9 mouse cellular contexts compared by ENCODE assay signal in genomic region chr15:95790529-95791071, GRCm38 (mm10). TPM values are rescaled to one million over a fixed set of nuclear protein-coding genes. Genes with fewer than 3 reads are reported as not detected.
DNase-seq lines count a peak whose midpoint lies in the region; ATAC-seq and TF ChIP-seq lines count a peak whose summit lies in the region.
"Had no signal": no experiment of that assay in that cellular context is flagged by ENCODE, and none has a peak within 500 bp of the region (broad histone marks: within the 10 kb centered on the region; RNA-seq: fewer than 3 reads in every experiment).

Ano6 (plus strand) TSS chr15:95790843.

- peak within 1 kb of the TSS; percentile 78 for H3K27ac ChIP-seq in bone marrow, adult 2 months (ENCODE audit: control insufficient read depth, insufficient read depth, low read depth, low read length, poor library complexity)
- peak within 1 kb of the TSS; percentile 90 for H3K27ac ChIP-seq in embryonic facial prominence, embryonic 15.5 days (replicated peaks)
- H3K27ac ChIP-seq in limb, embryonic 14.5 days (replicated peaks; ENCODE audit: low read depth, low read length) = peak within 1 kb of the TSS; percentile 80
- peak within 1 kb of the TSS; percentile 82 for H3K27ac ChIP-seq in midbrain, postnatal 0 days (ENCODE audit: low read depth, low read length)

- peak within 1 kb of the TSS; percentile 68 for H3K4me2 ChIP-seq in embryonic facial prominence, embryonic 15.5 days (replicated peaks)
- H3K4me2 ChIP-seq in limb, embryonic 14.5 days (replicated peaks; ENCODE audit: low read depth, low read length, severe bottlenecking) = peak within 1 kb of the TSS; percentile 74
- H3K4me2 ChIP-seq in midbrain, postnatal 0 days (ENCODE audit: low read depth, low read length, poor library complexity, severe bottlenecking) = peak within 1 kb of the TSS; percentile 83

- H3K36me3 ChIP-seq in embryonic facial prominence, embryonic 15.5 days = no peaks in the 10 kb centered on the region
- no peaks in the 10 kb centered on the region for H3K36me3 ChIP-seq in limb, embryonic 14.5 days (ENCODE audit: control insufficient read depth, insufficient read depth, low read length)
- no peaks in the 10 kb centered on the region for H3K36me3 ChIP-seq in midbrain, postnatal 0 days (ENCODE audit: insufficient read depth, low read length)
- H3K36me3 ChIP-seq: G1E had no signal

- TF ChIP-seq CTCF in bone marrow, adult 2 months (IDR thresholded peaks at IDR 0.05; ENCODE audit: control insufficient read depth, insufficient read depth, low read length) = no peak
- no peak; the same call in 1 of the 2 replicates for TF ChIP-seq CTCF in midbrain, postnatal 0 days (IDR thresholded peaks at IDR 0.05)

- H3K9ac ChIP-seq in embryonic facial prominence, embryonic 15.5 days = peak within 1 kb of the TSS; percentile 78
- H3K9ac ChIP-seq in limb, embryonic 14.5 days (ENCODE audit: low read depth, low read length, severe bottlenecking) = peak within 1 kb of the TSS; percentile 78
- peak within 1 kb of the TSS; percentile 74 for H3K9ac ChIP-seq in midbrain, postnatal 0 days (replicated peaks; ENCODE audit: low read length, poor library complexity, severe bottlenecking)

- H3K4me3 ChIP-seq in bone marrow, adult 2 months (replicated peaks; ENCODE audit: control insufficient read depth, low read depth, low read length) = peak within 1 kb of the TSS; percentile 81
- H3K4me3 ChIP-seq in embryonic facial prominence, embryonic 15.5 days (replicated peaks) = peak within 1 kb of the TSS; percentile 74
- H3K4me3 ChIP-seq in limb, embryonic 14.5 days (replicated peaks; ENCODE audit: low read length) = peak within 1 kb of the TSS; percentile 90
- peak within 1 kb of the TSS; percentile 89 for H3K4me3 ChIP-seq in midbrain, postnatal 0 days (ENCODE audit: low read depth, low read length)

- under 1% methylated on average over 51 of the region's 51 CpGs for WGBS in bone marrow, adult 2 months
- under 1% methylated on average over 51 of the region's 51 CpGs for WGBS in embryonic facial prominence, embryonic 15.5 days
- under 1% methylated on average over 51 of the region's 51 CpGs for WGBS in limb, embryonic 14.5 days
- under 1% methylated on average over 51 of the region's 51 CpGs for WGBS in midbrain, postnatal 0 days

- H3K27me3 ChIP-seq in embryonic facial prominence, embryonic 15.5 days = no peaks in the 10 kb centered on the region
- H3K27me3 ChIP-seq in limb, embryonic 14.5 days (ENCODE audit: control insufficient read depth, insufficient read depth, low read length) = no peaks in the 10 kb centered on the region
- H3K27me3 ChIP-seq in midbrain, postnatal 0 days (ENCODE audit: insufficient read depth, low read length) = no peaks in the 10 kb centered on the region

- peak; percentile 91 for DNase-seq in 3T3-L1 (ENCODE audit: low read depth, low spot score)
- peak; percentile 91 for DNase-seq in heart, adult 8-10 months (ENCODE audit: low spot score)
- peak; percentile 94 for DNase-seq in kidney, adult 9 months
- DNase-seq in limb, embryonic 14.5 days (ENCODE audit: low spot score) = peak; percentile 94
- peak; percentile 95 for DNase-seq in midbrain, postnatal 0 days (ENCODE audit: low spot score)
- DNase-seq in spleen, postnatal 14 days (ENCODE audit: low spot score in 2 of 2) = peak; percentile 81 to 83

- TF ChIP-seq POLR2A in bone marrow, adult 2 months (IDR thresholded peaks at IDR 0.05; ENCODE audit: borderline replicate concordance, control insufficient read depth, low read depth, low read length) = peak; percentile 77; the same call in 1 of the 2 replicates
- peak; percentile 95 for TF ChIP-seq POLR2A in limb, embryonic 14.5 days (IDR thresholded peaks at IDR 0.05; ENCODE audit: borderline replicate concordance, extremely low read depth, insufficient read depth, insufficient read length)

- H3K4me1 ChIP-seq in bone marrow, adult 2 months (ENCODE audit: control insufficient read depth, insufficient read depth, low read length) = peaks cover 5% of the 10 kb centered on the region
- H3K4me1 ChIP-seq in embryonic facial prominence, embryonic 15.5 days = peaks cover 28% of the 10 kb centered on the region
- peaks cover 22% of the 10 kb centered on the region; the same call in 1 of the 2 replicates for H3K4me1 ChIP-seq in limb, embryonic 14.5 days (ENCODE audit: control insufficient read depth, insufficient read depth, low read length)
- no peaks in the 10 kb centered on the region; the same call in 1 of the 2 replicates for H3K4me1 ChIP-seq in midbrain, postnatal 0 days (ENCODE audit: insufficient read depth, low read length)

- no peaks in the 10 kb centered on the region for H3K9me3 ChIP-seq in embryonic facial prominence, embryonic 15.5 days (replicated peaks)
- H3K9me3 ChIP-seq in limb, embryonic 14.5 days (ENCODE audit: control insufficient read depth, low read length) = no peaks in the 10 kb centered on the region
- no peaks in the 10 kb centered on the region for H3K9me3 ChIP-seq in midbrain, postnatal 0 days (ENCODE audit: low read length)

- ATAC-seq in embryonic facial prominence, embryonic 15.5 days (ENCODE audit: insufficient number of reproducible peaks, low FRiP score, low TSS enrichment, low read depth) = peak; percentile 96
- peak; percentile 96 for ATAC-seq in limb, embryonic 14.5 days (ENCODE audit: low FRiP score, low read depth)
- ATAC-seq in midbrain, postnatal 0 days (ENCODE audit: low FRiP score) = peak; percentile 96

RNA-seq across cellular contexts. Expression of gene Ano6, which starts in this region (rescaled TPM):
- polyA plus RNA-seq in bone marrow, adult 2 months (2011; ENCODE audit: insufficient read depth, insufficient read length, low replicate concordance, missing spikeins) = 9.0 and 24.4 TPM in 2 replicates
- 50.3 and 51.5 TPM in 2 replicates for polyA plus RNA-seq in embryonic facial prominence, embryonic 15.5 days (2015; fragmentation: Nextera tagmentation; extraction: Ambion mirVana)
- total RNA-seq in heart, adult 8-10 months (2022) = 10 to 100 TPM; 17.7 to 21.2 (median 19.1) TPM
- polyA plus RNA-seq in limb, embryonic 14.5 days (2012; rRNA removed) = 42.1 and 46.9 TPM in 2 replicates
- 52.3 and 61.5 TPM in 2 replicates for polyA plus RNA-seq in limb, embryonic 14.5 days (2014; fragmentation: Nextera tagmentation; extraction: Ambion mirVana)
- total RNA-seq in midbrain, postnatal 0 days (2014; rRNA removed) = 35.0 and 36.3 TPM in 2 replicates
- polyA plus RNA-seq in midbrain, postnatal 0 days (2015; fragmentation: Nextera tagmentation; extraction: Ambion mirVana) = 19.0 and 19.9 TPM in 2 replicates

Comparison
In these comparisons a context has a peak if more than half of its experiments do, and no peak if none do; other contexts are left out.
1. Peak in every context shown above with its lines: DNase-seq, ATAC-seq, H3K4me3 ChIP-seq and H3K27ac ChIP-seq.